Mouse (Mus musculus) stomach, embryonic 14.5 days (tissue): ENCODE results near the gene Gm10642. TPM values are rescaled to one million over a fixed set of nuclear protein-coding genes. Genes with fewer than 3 reads are reported as not detected.

Source experiments
- ATAC-seq: fragments of 200-750 bp; cut with Nextera tagmentation; 2 replicates; pipeline ENCODE4 v1.8.0; 2017; ENCODE audit warnings: low read depth, moderate TSS enrichment; ENCODE audit not compliant: insufficient number of reproducible peaks, insufficient read depth, low FRiP score
- H3K27ac ChIP-seq: fragments of 300-500 bp; sonication (generic); 2 replicates; pipeline ENCODE4 v1.5.1; 2014; ENCODE audit warnings: mild to moderate bottlenecking, low read length, moderate library complexity, mixed read lengths
- H3K27me3 ChIP-seq: fragments of 300-500 bp; sonication (generic); 2 replicates; pipeline ENCODE4 v1.6.1; 2014; ENCODE audit warnings: low read length, control low read depth, mixed read lengths; ENCODE audit not compliant: control insufficient read depth, insufficient read depth
- H3K36me3 ChIP-seq: fragments of 300-500 bp; sonication (generic); 2 replicates; pipeline ENCODE4 v1.6.1; 2014; ENCODE audit warnings: mild to moderate bottlenecking, control low read depth, low read length, moderate library complexity, mixed read lengths; ENCODE audit not compliant: control insufficient read depth, insufficient read depth
- H3K4me1 ChIP-seq: fragments of 300-500 bp; sonication (generic); 2 replicates; pipeline ENCODE4 v1.6.1; 2014; ENCODE audit warnings: low read length, control low read depth, mixed read lengths; ENCODE audit not compliant: control insufficient read depth, insufficient read depth
- H3K4me2 ChIP-seq: fragments of 300-500 bp; sonication (generic); replicated peaks from 2 replicates; pipeline ENCODE4 v1.6.1; 2014; ENCODE audit warnings: low read depth, low read length, control low read depth
- H3K4me3 ChIP-seq: fragments of 300-500 bp; sonication (generic); 2 replicates; pipeline ENCODE4 v1.5.1; 2014; ENCODE audit warnings: low read depth, low read length, control low read depth
- H3K9ac ChIP-seq: fragments of 300-500 bp; sonication (generic); replicated peaks from 2 replicates; pipeline ENCODE4 v1.6.1; 2014; ENCODE audit warnings: low read depth, mild to moderate bottlenecking, control low read depth, low read length, moderate library complexity, mixed read lengths
- H3K9me3 ChIP-seq: fragments of 300-500 bp; sonication (generic); 2 replicates; pipeline ENCODE4 v1.6.1; 2016; ENCODE audit warnings: low read depth, low read length, control low read depth; ENCODE audit not compliant: control insufficient read depth
- WGBS: fragments of 180-500 bp; shearing (Covaris S2); extraction: QIAGEN DNeasy Blood & Tissue Kit; methylation state at CpG from one replicate; pipeline ENCODE4 v1.1.7; 2014; 5-methylcytosine and 5-hydroxymethylcytosine counted together
- polyA plus RNA-seq: library from polyadenylated mRNA; unstranded; fragments of >200 nt; fragmentation: Nextera tagmentation; extraction: Ambion mirVana; gene quantifications from 2 replicates; pipeline ENCODE4 v1.2.1, GENCODE M21; 2014

The Gm10642 gene
- polyA plus RNA-seq, 1 experiment from 2014 or later = 0.26 TPM

- H3K9me3 ChIP-seq = no peaks in the 10 kb centered on the region
- H3K4me2 ChIP-seq = no peak overlapping the region
- WGBS = 70% methylated on average over 1 of the region's 1 CpGs
- H3K9ac ChIP-seq = no peak overlapping the region
- no peaks in the 10 kb centered on the region for H3K4me1 ChIP-seq
- H3K27me3 ChIP-seq = no peaks in the 10 kb centered on the region
- H3K27ac ChIP-seq = no peak overlapping the region
- no peak for ATAC-seq
- H3K4me3 ChIP-seq = no peak overlapping the region
- no peaks in the 10 kb centered on the region for H3K36me3 ChIP-seq
These were observed 42.0 kb downstream of the Gm10642 start for GRCm38 (mm10) chr9:70698090-70698489.

- H3K36me3 ChIP-seq = peaks cover 8% of the 10 kb centered on the region; the same call in 1 of the 2 replicates
- WGBS = 92% methylated on average over 5 of the region's 5 CpGs
- no peak overlapping the region for H3K4me2 ChIP-seq
- H3K9me3 ChIP-seq = no peaks in the 10 kb centered on the region
- H3K27ac ChIP-seq = no peak overlapping the region
- no peaks in the 10 kb centered on the region for H3K4me1 ChIP-seq
- H3K9ac ChIP-seq = no peak overlapping the region
- H3K4me3 ChIP-seq = no peak overlapping the region
- no peak for ATAC-seq
- no peaks in the 10 kb centered on the region for H3K27me3 ChIP-seq
These were observed 47.6 kb downstream of the Gm10642 start for GRCm38 (mm10) chr9:70703597-70704203.

- Histone ChIP-seq H3K4me3 (no peak overlapping the region), H3K9ac (no peak overlapping the region), H3K4me2 (no peak overlapping the region), H3K36me3 (peaks cover 8% of the 10 kb centered on the region; the same call in 1 of the 2 replicates), H3K9me3 (no peaks in the 10 kb centered on the region), H3K27me3 (no peaks in the 10 kb centered on the region), H3K4me1 (no peaks in the 10 kb centered on the region), H3K27ac (no peak overlapping the region)
- ATAC-seq = no peak
- 94% methylated on average over 1 of the region's 1 CpGs for WGBS
These were observed 50.4 kb downstream of the Gm10642 start for GRCm38 (mm10) chr9:70706444-70706843.

Other genes with a start within 250 kb of the Gm10642 start
- 173 and 177 TPM in 2 replicates for gene Ccnb2, start 234.7 kb upstream of the Gm10642 start, polyA plus RNA-seq
- gene Rnf111, start 152.5 kb upstream of the Gm10642 start, polyA plus RNA-seq = 29.8 and 32.0 TPM in 2 replicates
- gene Sltm, start 113.5 kb upstream of the Gm10642 start, polyA plus RNA-seq = 69.8 and 74.7 TPM in 2 replicates
- gene Mindy2, start 923 bp downstream of the Gm10642 start, polyA plus RNA-seq = 11.3 and 13.2 TPM in 2 replicates
- gene Adam10, start 22.7 kb downstream of the Gm10642 start, polyA plus RNA-seq = 67.5 and 73.3 TPM in 2 replicates